17 mouse cellular contexts compared by ENCODE assay signal in genomic region chr3:51348646-51349238, GRCm38 (mm10). TPM values are rescaled to one million over a fixed set of nuclear protein-coding genes. Genes with fewer than 3 reads are reported as not detected.
A peak's percentile ranks its signal among the peaks of the same experiment; 100 is the strongest.
DNase-seq lines count a peak whose midpoint lies in the region; ATAC-seq and TF ChIP-seq lines count a peak whose summit lies in the region.
"Had no signal": no experiment of that assay in that cellular context is flagged by ENCODE, and none has a peak within 500 bp of the region (broad histone marks: within the 10 kb centered on the region; RNA-seq: fewer than 3 reads in every experiment).

No protein-coding gene starts in this region.

- H3K9me3 ChIP-seq in heart, embryonic 15.5 days (replicated peaks), result no peaks in the 10 kb centered on the region
- H3K9me3 ChIP-seq: embryonic facial prominence, embryonic 12.5 days; neural tube, embryonic 13.5 days had no signal

- no peak for TF ChIP-seq CTCF in testis, adult 2 months (IDR thresholded peaks at IDR 0.05; ENCODE audit: control insufficient read depth, insufficient read depth, insufficient replicate concordance, low read depth, low read length)

- no peak overlapping the region for H3K4me2 ChIP-seq in heart, embryonic 15.5 days
- H3K4me2 ChIP-seq: embryonic facial prominence, embryonic 12.5 days; neural tube, embryonic 13.5 days had no signal

- H3K4me3 ChIP-seq in heart, embryonic 15.5 days, result no peak overlapping the region
- H3K4me3 ChIP-seq in testis, adult 2 months (ENCODE audit: control insufficient read depth, low read depth, low read length), result no peak overlapping the region
- H3K4me3 ChIP-seq: embryonic facial prominence, embryonic 12.5 days; neural tube, embryonic 13.5 days had no signal

- peak; percentile 72 for ATAC-seq in heart, embryonic 15.5 days (replicated peaks; ENCODE audit: insufficient number of reproducible peaks, insufficient read depth, low FRiP score, low read depth)
- ATAC-seq: forebrain, embryonic 14.5 days; hindbrain, embryonic 16.5 days had no signal

- H3K4me1 ChIP-seq in heart, embryonic 15.5 days (replicated peaks), result peaks cover 9% of the 10 kb centered on the region
- H3K4me1 ChIP-seq in testis, adult 2 months (ENCODE audit: control insufficient read depth, insufficient read depth, low read length), result no peaks in the 10 kb centered on the region
- H3K4me1 ChIP-seq: embryonic facial prominence, embryonic 12.5 days; neural tube, embryonic 13.5 days had no signal

- intact Hi-C loops in heart, postnatal 36 days (cut with DNase I), result no loop called here

- DNase-seq in heart, postnatal 36 days, result no peak
- DNase-seq in testis, postnatal 10 days (ENCODE audit: low spot score), result no peak
- peak; percentile 36 for DNase-seq in liver
- DNase-seq in cerebellum, adult 18-20 months, result no peak
- no peak for DNase-seq in kidney, postnatal 10 days
- no peak for DNase-seq in spleen, postnatal 14 days (ENCODE audit: low spot score in 2 of 2)
- DNase-seq: cerebellum, adult 9-10 months; gastrocnemius, postnatal 10 days; kidney, postnatal 25 days; right cerebral cortex, adult 18-20 months had no signal

- no peaks in the 10 kb centered on the region for H3K36me3 ChIP-seq in heart, embryonic 15.5 days
- H3K36me3 ChIP-seq in testis, adult 2 months (ENCODE audit: control insufficient read depth, insufficient read depth, low read length), result no peaks in the 10 kb centered on the region
- H3K36me3 ChIP-seq: embryonic facial prominence, embryonic 12.5 days; neural tube, embryonic 13.5 days had no signal

- H3K9ac ChIP-seq in heart, embryonic 15.5 days, result no peak overlapping the region
- H3K9ac ChIP-seq: embryonic facial prominence, embryonic 12.5 days; neural tube, embryonic 13.5 days had no signal

- no peak for TF ChIP-seq POLR2A in testis, adult 2 months (IDR thresholded peaks at IDR 0.05; ENCODE audit: control insufficient read depth, low read depth, low read length)

- WGBS in heart, embryonic 15.5 days, result 24% methylated on average over 3 of the region's 3 CpGs

- peak overlapping the region; percentile 61 for H3K27ac ChIP-seq in heart, embryonic 15.5 days
- H3K27ac ChIP-seq in testis, adult 2 months (ENCODE audit: control insufficient read depth, insufficient read depth, low read depth, low read length), result peak overlapping the region; percentile 74
- H3K27ac ChIP-seq: embryonic facial prominence, embryonic 12.5 days; neural tube, embryonic 13.5 days had no signal

- no peaks in the 10 kb centered on the region for H3K27me3 ChIP-seq in heart, embryonic 15.5 days
- no peaks in the 10 kb centered on the region for H3K27me3 ChIP-seq in testis, adult 2 months (ENCODE audit: control insufficient read depth, insufficient read depth, low read length)
- H3K27me3 ChIP-seq: embryonic facial prominence, embryonic 12.5 days; neural tube, embryonic 13.5 days had no signal

RNA-seq across cellular contexts. Expression of gene Elf2, which starts 8.3 kb away (rescaled TPM):
- 51.3 and 55.4 TPM in 2 replicates for polyA plus RNA-seq in heart, embryonic 15.5 days (2015; fragmentation: Nextera tagmentation; extraction: Ambion mirVana)
- 10 to 100 TPM; 53.8 to 62.2 TPM for total RNA-seq in heart, postnatal 36 days (2021)
- polyA plus RNA-seq in testis, adult 2 months (2012; rRNA removed), result 83.2 and 87.8 TPM in 2 replicates

RNA-seq across cellular contexts. Expression of gene Mgarp, which starts 47.8 kb away (rescaled TPM):
- polyA plus RNA-seq in heart, embryonic 15.5 days (2015; fragmentation: Nextera tagmentation; extraction: Ambion mirVana), result 6.9 and 9.5 TPM in 2 replicates
- under 1 TPM in 1 of 2 experiments, not detected in 1; 0.33 TPM for total RNA-seq in heart, postnatal 36 days (2021)
- polyA plus RNA-seq in testis, adult 2 months (2012; rRNA removed), result 17.9 and 19.9 TPM in 2 replicates
- total RNA-seq: left cerebral cortex, adult 18-20 months had no signal
